Mouse (Mus musculus) macrophage (primary cell): ENCODE data around the gene Msi2. TPM values are rescaled to one million over a fixed set of nuclear protein-coding genes. Genes with fewer than 3 reads are reported as not detected.

ENCODE experiments used
- H3K27ac ChIP-seq: fragments of 350-480 bp; formaldehyde crosslinking; 2 replicates; pipeline ENCODE4 v1.9.0; 2021
- H3K36me3 ChIP-seq: fragments of 350-480 bp; formaldehyde crosslinking; 2 replicates; pipeline ENCODE4 v1.9.0; 2021; ENCODE audit errors: inconsistent target
- H3K4me3 ChIP-seq: fragments of 350-480 bp; formaldehyde crosslinking; 2 replicates; pipeline ENCODE4 v1.9.0; 2021; ENCODE audit errors: inconsistent target
- H3K79me2 ChIP-seq: fragments of 350-480 bp; formaldehyde crosslinking; 2 replicates; pipeline ENCODE4 v1.9.0; 2021; ENCODE audit errors: inconsistent target
- WGBS: methylation state at CpG from one replicate; pipeline ENCODE4 v1.1.7; 2026; ENCODE audit warnings: inconsistent platforms; ENCODE audit not compliant: missing documents; 5-methylcytosine and 5-hydroxymethylcytosine counted together
- polyA plus RNA-seq: library from polyadenylated mRNA; stranded (reverse); fragments of 250-400 nt; gene quantifications from 3 replicates; pipeline ENCODE4 v1.2.4, GENCODE M21; 2018; ENCODE audit warnings: inconsistent platforms

The Msi2 gene
- polyA plus RNA-seq, 1 experiment from 2014 or later: 5.2 TPM

DNA sequence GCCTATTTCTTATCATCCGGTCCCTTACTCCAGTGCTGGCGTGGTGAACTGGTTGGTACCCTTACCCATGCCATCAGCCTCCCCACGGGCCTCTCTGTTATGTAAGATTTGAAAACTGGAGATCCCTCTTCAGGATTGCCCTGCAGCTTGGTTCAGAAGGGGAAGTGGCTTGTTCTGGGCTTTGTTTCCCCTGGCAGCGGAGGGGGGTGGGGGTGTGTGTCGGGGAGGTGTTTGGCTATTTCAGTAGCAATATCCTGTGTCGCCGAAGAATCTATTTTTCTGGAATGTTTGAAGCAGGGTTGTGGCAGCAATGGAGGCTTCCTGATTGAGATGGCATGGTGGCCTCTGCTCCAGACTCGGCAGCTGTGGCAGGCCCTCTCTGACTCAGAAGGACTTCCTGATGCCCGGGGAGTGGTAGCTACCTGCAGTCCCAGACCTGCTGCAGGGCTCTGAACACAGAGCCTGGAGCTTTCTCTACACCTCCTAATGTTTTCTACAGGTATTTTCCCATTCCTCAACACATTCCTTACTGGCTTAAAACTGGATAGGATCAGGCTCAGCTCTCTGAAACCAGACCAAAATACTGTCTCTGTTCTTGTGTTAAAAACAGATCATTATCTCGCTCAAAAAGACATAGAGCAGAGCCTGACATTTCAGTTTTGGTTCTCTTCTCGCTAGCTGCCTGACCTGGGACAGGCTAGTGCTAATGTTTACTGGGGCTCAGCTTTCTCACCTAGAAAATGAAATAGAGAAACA, 104.4 kb downstream of the Msi2 start:
- H3K27ac ChIP-seq: peak overlapping the region; percentile 19; the same call in 1 of the 2 replicates
- no peaks in the 10 kb centered on the region for H3K36me3 ChIP-seq
- peak overlapping the region; percentile 8; the same call in 1 of the 2 replicates for H3K4me3 ChIP-seq
- H3K79me2 ChIP-seq: no peaks in the 10 kb centered on the region
- WGBS: 3% methylated on average over 11 of the region's 11 CpGs

- 80% methylated on average over 6 of the region's 6 CpGs for WGBS
- Histone ChIP-seq H3K27ac (no peak overlapping the region), H3K36me3 (no peaks in the 10 kb centered on the region)
These were observed 105.3 kb downstream of the Msi2 start for GRCm38 (mm10) chr11:88613008-88613407.

DNA sequence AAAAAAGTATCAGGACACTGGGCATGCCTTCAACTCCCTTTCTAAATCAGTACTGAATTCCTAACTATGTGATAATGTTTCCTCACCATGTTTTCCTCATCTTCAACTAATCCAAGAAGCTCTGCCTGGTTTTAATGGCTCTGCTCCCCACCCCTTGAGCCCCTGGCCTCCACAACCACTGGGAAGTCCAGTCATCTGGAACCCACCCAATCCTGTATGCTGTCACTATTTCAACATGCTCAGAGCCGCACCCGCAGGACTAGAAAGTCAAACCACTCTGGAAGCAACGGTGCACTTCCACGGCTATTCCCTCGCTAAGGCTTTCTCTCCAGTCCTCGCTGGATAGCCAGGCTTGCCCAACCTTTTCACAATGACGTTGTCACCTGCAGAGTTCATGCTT, 106.2 kb downstream of the Msi2 start:
- no peaks in the 10 kb centered on the region for H3K79me2 ChIP-seq
- H3K4me3 ChIP-seq: no peak overlapping the region
- WGBS: 80% methylated on average over 7 of the region's 7 CpGs
- no peaks in the 10 kb centered on the region for H3K36me3 ChIP-seq
- no peak overlapping the region for H3K27ac ChIP-seq

More at GRCm38 (mm10) chr11:88613008-88613407, 105.3 kb downstream of the Msi2 start:
- H3K4me3 ChIP-seq: no peak overlapping the region
- no peaks in the 10 kb centered on the region for H3K79me2 ChIP-seq

DNA sequence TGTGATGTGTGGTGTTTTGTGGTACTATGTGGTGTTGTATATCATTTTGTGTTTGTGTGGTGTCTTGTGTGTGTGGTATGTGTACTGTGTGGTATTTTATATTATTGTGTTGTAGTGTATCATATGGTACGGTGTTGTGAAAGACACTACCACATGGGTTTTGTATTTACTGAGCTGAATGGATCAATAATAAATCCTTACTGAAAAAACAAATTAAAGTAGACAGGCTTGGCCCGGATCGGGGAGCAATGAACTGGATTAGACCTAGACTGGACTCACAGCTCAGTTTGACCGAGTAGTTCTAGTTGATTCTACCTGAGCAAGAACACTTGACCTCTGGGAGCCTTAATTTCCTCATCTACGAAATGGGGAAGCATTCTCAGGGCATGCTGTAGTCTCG, 107.5 kb downstream of the Msi2 start:
- H3K27ac ChIP-seq: no peak overlapping the region
- H3K79me2 ChIP-seq: no peaks in the 10 kb centered on the region
- 90% methylated on average over 6 of the region's 6 CpGs for whole genome bisulfite sequencing
- H3K36me3 ChIP-seq: no peaks in the 10 kb centered on the region
- H3K4me3 ChIP-seq: no peak overlapping the region

- 73% methylated on average over 1 of the region's 1 CpGs for WGBS
- H3K27ac ChIP-seq: no peak overlapping the region
- no peak overlapping the region for H3K4me3 ChIP-seq
These were observed 108.2 kb downstream of the Msi2 start for GRCm38 (mm10) chr11:88610112-88610511.

DNA sequence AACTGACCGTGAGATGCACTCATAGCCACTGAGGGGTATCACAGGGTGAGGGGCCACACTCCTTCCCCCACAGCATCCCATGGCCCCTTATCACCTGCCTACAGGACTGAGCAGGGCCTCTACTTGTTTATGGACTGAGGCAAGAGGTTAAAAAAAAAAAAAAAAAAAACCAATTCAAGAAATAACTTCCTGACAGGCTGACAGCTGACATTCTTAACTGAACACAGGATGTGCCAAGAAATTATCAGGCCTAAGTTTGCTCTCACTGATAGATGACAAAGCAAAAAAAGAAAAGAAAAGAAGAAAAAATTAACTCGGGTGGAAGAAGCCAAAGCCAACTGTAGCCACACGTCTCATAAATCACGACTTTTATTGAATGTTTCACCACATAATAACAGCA, 109.7 kb downstream of the Msi2 start:
- Histone ChIP-seq H3K4me3 (no peak overlapping the region), H3K27ac (no peak overlapping the region), H3K79me2 (no peaks in the 10 kb centered on the region), H3K36me3 (no peaks in the 10 kb centered on the region)
- 42% methylated on average over 4 of the region's 4 CpGs for WGBS

More at GRCm38 (mm10) chr11:88610112-88610511, 108.2 kb downstream of the Msi2 start:
- Histone ChIP-seq H3K79me2 (no peaks in the 10 kb centered on the region), H3K36me3 (no peaks in the 10 kb centered on the region)

GRCm38 (mm10) chr11:88607725-88608383, 110.5 kb downstream of the Msi2 start:
- H3K27ac ChIP-seq: no peak overlapping the region
- 87% methylated on average over 12 of the region's 12 CpGs for WGBS
- no peak overlapping the region for H3K4me3 ChIP-seq
- no peaks in the 10 kb centered on the region for H3K36me3 ChIP-seq
- no peaks in the 10 kb centered on the region for H3K79me2 ChIP-seq

GRCm38 (mm10) chr11:88605771-88606170, 112.5 kb downstream of the Msi2 start:
- Histone ChIP-seq H3K79me2 (no peaks in the 10 kb centered on the region), H3K4me3 (no peak overlapping the region), H3K36me3 (no peaks in the 10 kb centered on the region), H3K27ac (no peak overlapping the region)
- WGBS: 78% methylated on average over 5 of the region's 6 CpGs

DNA sequence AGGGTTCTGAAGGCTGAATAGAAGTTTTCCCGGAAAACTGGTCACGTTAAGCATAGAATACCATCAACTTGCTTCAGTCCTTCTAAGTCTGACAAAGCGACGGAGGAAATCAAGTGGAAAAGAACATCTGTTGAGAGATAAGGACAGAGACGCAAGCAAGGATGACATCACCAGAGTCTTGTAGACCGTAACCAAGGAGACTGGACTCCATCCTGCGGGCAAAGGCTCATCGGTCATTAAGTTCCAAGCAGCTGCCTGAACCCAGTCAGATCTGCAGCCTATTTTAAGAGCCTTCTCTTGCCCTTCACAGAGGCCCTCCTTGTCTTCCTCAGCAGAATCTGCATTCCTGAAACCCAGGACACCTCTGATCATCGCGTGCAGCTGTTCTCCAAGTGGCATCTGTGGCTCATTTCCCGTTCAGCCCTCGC, 113.2 kb downstream of the Msi2 start:
- no peak overlapping the region for H3K4me3 ChIP-seq
- no peak overlapping the region for H3K27ac ChIP-seq
- no peaks in the 10 kb centered on the region for H3K79me2 ChIP-seq
- WGBS: 93% methylated on average over 12 of the region's 12 CpGs
- H3K36me3 ChIP-seq: no peaks in the 10 kb centered on the region

- no peak overlapping the region for H3K27ac ChIP-seq
- no peaks in the 10 kb centered on the region for H3K79me2 ChIP-seq
- WGBS: 68% methylated on average over 2 of the region's 2 CpGs
- H3K36me3 ChIP-seq: no peaks in the 10 kb centered on the region
- H3K4me3 ChIP-seq: no peak overlapping the region
These were observed 113.7 kb downstream of the Msi2 start for GRCm38 (mm10) chr11:88604635-88605034.

DNA sequence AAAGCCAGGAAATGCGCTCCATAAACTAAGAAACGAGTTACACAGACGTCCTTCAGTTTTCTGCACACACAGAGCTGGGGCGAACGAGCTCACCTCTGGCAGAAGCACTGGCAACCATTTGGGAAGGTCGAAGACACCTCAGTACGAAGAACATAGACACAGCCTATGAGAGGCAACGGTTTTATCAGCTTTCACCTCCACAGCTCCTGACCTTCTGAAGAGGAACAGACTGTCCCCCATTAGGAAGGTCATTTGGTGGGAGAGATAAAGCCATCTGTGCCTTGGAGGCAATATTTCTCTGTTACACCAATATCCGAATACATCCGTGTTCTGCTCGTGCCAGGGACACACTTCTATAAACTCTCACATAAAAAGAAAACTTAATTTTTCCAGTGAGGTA, 114.9 kb downstream of the Msi2 start:
- no peak overlapping the region for H3K27ac ChIP-seq
- no peaks in the 10 kb centered on the region for H3K36me3 ChIP-seq
- 87% methylated on average over 11 of the region's 11 CpGs for WGBS
- H3K79me2 ChIP-seq: no peaks in the 10 kb centered on the region
- no peak overlapping the region for H3K4me3 ChIP-seq

GRCm38 (mm10) chr11:88602471-88603120, 115.7 kb downstream of the Msi2 start:
- no peaks in the 10 kb centered on the region for H3K79me2 ChIP-seq
- 45% methylated on average over 7 of the region's 7 CpGs for WGBS
- H3K36me3 ChIP-seq: no peaks in the 10 kb centered on the region
- no peak overlapping the region for H3K27ac ChIP-seq
- H3K4me3 ChIP-seq: no peak overlapping the region

DNA sequence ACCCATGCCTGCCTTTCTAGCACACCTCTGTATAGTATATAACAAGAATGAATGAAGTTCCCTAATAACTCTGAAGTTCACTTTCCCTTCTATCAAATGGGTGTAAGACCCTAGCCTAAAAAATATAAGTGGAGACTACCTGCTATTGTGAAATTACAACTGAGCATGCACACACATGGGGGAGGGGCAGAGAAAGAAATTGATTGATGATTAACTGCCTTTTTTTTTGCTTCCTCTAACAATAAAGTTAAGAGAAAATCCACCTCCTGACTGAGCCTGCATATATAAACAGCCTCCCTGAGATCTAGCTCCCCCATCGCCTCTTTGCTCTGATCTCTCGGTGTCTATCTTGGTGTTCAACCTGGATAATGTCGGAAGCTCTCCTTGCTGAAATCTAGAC, 118.1 kb downstream of the Msi2 start:
- 97% methylated on average over 3 of the region's 3 CpGs for WGBS
- H3K4me3 ChIP-seq: no peak overlapping the region
- H3K79me2 ChIP-seq: no peaks in the 10 kb centered on the region
- no peak overlapping the region for H3K27ac ChIP-seq
- H3K36me3 ChIP-seq: no peaks in the 10 kb centered on the region

DNA sequence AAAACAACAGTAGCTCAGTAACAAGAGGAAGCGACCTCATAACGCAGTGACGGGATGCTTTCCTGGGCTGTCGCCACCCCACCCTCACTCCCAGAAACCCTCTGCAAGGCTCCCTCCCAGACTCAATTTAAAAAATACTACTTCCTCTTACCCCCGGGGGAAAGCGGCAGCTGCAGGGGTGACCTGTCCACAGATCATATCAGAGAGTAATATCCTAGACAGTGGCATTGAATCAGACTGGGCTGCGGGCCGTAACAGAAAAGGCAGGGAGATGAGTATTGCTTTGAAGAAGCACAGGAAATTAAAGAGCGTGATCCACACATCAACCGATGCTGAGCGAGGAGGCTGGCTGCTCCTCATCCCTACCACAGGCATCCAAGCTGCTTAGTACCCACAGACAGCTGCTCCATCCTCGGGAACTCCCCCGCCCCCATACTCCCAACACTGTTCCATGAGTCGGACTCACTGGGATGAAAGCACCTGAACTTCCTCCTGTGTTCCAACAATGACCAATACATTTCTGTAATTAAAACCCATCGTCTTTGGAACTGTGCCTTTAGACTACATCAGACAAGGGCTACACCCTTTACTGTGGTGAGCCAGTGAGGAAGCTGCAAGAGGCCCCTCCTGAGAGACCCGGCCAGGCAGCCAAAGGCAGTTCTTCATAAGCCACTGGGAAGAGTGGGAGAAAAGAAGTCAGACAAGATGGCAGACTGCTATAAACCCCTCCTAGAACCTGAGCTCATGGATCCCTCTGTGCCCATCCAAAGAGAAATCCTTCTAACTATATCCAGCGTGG, 118.8 kb downstream of the Msi2 start:
- H3K36me3 ChIP-seq: no peaks in the 10 kb centered on the region
- 18% methylated on average over 17 of the region's 17 CpGs for WGBS
- H3K79me2 ChIP-seq: no peaks in the 10 kb centered on the region
- no peak overlapping the region for H3K4me3 ChIP-seq
- H3K27ac ChIP-seq: no peak overlapping the region
